Mouse (Mus musculus) liver, embryonic 11.5 days (tissue): ENCODE results near the gene Mgarp. TPM values are rescaled to one million over a fixed set of nuclear protein-coding genes. Genes with fewer than 3 reads are reported as not detected.
A peak's percentile ranks its signal among the peaks of the same experiment; 100 is the strongest.
"Not testable (repeated sequence)": the region's sequence is repeated elsewhere in the genome, so short reads cannot be mapped to it uniquely, and the experiment has no call there.

ENCODE experiments used
- ATAC-seq: fragments of 200-750 bp; cut with Nextera tagmentation; replicated peaks from 2 replicates; pipeline ENCODE4 v1.8.0; 2017; ENCODE audit warnings: moderate number of reproducible peaks, mild to moderate bottlenecking, moderate TSS enrichment, moderate library complexity; ENCODE audit not compliant: low FRiP score
- DNase-seq: peaks from one replicate; pipeline ENCODE4 v3.0.0-alpha.2; 2017; ENCODE audit warnings: low spot score
- H3K27ac ChIP-seq: fragments of 300-500 bp; sonication (generic); 2 replicates; pipeline ENCODE4 v1.5.1; 2014; ENCODE audit warnings: mild to moderate bottlenecking, low read depth, low read length, control low read depth
- H3K27me3 ChIP-seq: fragments of 300-500 bp; sonication (generic); replicated peaks from 2 replicates; pipeline ENCODE4 v1.6.1; 2014; ENCODE audit warnings: low read length, mixed read lengths; ENCODE audit not compliant: control insufficient read depth, insufficient read depth
- H3K36me3 ChIP-seq: fragments of 300-500 bp; sonication (generic); 2 replicates; pipeline ENCODE4 v1.6.1; 2014; ENCODE audit warnings: mild to moderate bottlenecking, low read length, moderate library complexity, mixed read lengths; ENCODE audit not compliant: control insufficient read depth, insufficient read depth
- H3K4me1 ChIP-seq: fragments of 300-500 bp; sonication (generic); replicated peaks from 2 replicates; pipeline ENCODE4 v1.6.1; 2014; ENCODE audit warnings: low read length, mixed read lengths; ENCODE audit not compliant: control insufficient read depth, insufficient read depth
- H3K4me2 ChIP-seq: fragments of 300-500 bp; sonication (generic); 2 replicates; pipeline ENCODE4 v1.6.1; 2014; ENCODE audit warnings: mild to moderate bottlenecking, control low read depth, moderate library complexity
- H3K4me3 ChIP-seq: fragments of 300-500 bp; sonication (generic); 2 replicates; pipeline ENCODE4 v1.5.1; 2014; ENCODE audit warnings: low read depth, low read length, control low read depth
- H3K9ac ChIP-seq: fragments of 300-500 bp; sonication (generic); 2 replicates; pipeline ENCODE4 v1.6.1; 2014; ENCODE audit warnings: low read depth, low read length, control low read depth
- H3K9me3 ChIP-seq: fragments of 300-500 bp; sonication (generic); 2 replicates; pipeline ENCODE4 v1.6.1; 2016; ENCODE audit warnings: low read length, inconsistent platforms, mixed read lengths; ENCODE audit not compliant: control insufficient read depth
- WGBS: fragments of 180-500 bp; shearing (Covaris S2); extraction: QIAGEN DNeasy Blood & Tissue Kit; methylation state at CpG from one replicate; pipeline ENCODE4 v1.1.7; 2014; 5-methylcytosine and 5-hydroxymethylcytosine counted together
- polyA plus RNA-seq: library from polyadenylated mRNA; unstranded; fragments of >200 nt; fragmentation: Nextera tagmentation; extraction: Ambion mirVana; gene quantifications from 2 replicates; pipeline ENCODE4 v1.2.1, GENCODE M21; 2014

Gene Mgarp
- 4.6 and 5.2 TPM in 2 replicates for polyA plus RNA-seq

DNA sequence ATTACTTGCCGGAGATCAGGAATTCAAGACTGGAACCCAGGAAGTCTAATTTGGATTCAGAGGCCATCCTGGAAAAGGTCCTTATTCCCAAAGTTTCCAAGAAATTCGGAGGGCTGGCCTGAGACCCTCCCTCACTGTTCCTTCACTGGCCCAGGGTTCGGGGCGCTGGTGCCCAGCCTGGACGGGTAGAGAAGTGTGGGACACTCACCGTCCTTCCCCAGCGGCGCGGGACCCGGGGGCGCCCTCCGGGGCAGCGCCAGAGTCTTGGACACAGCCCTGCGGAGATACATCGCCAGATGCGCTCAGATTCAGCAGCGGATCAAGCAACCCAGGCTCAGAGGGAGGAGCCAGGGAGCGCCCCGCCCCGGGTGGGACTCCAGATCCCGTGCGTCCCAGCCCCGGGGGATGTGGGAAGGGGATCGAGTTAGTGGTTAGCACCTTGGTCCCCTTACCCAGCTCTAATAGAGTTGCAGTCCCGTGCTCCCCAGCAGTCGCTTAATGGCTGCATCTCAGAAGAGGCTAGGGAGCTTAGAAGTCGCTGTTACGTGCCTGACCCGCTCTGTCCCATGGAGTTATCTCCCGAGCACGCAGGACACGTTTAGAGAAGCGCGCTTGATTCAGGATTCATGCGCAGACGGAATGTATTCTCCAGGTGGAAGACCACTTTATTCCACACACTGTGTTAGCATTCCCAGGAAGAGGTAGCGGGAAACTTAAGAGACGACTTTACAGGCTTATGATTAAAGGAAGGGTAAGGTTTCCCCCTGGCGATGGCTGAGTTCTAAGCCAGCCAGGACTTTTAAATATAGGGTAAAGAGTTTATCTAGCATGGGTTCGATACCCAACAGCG is at the start of gene Mgarp:
Gene Mgarp (minus strand): TSS at position 520 of the 850 bp plus-strand sequence.
- 0 out of 2 replicates have a peak within 1 kb of the TSS, but pooled peaks have one; percentile 36 for H3K27ac ChIP-seq
- DNase-seq (peak; percentile 85), ATAC-seq (peak; percentile 88)
- H3K4me2 ChIP-seq = peak within 1 kb of the TSS; percentile 77
- peak within 1 kb of the TSS; percentile 64 for H3K4me3 ChIP-seq
- H3K36me3 ChIP-seq = no peaks in the 10 kb centered on the region
- H3K9ac ChIP-seq = peak within 1 kb of the TSS; percentile 71
- no peaks in the 10 kb centered on the region; the same call in 1 of the 2 replicates for H3K4me1 ChIP-seq
- H3K27me3 ChIP-seq = peaks cover 13% of the 10 kb centered on the region
- WGBS = 3% methylated on average over 41 of the region's 41 CpGs
- H3K9me3 ChIP-seq = no peaks in the 10 kb centered on the region

DNA sequence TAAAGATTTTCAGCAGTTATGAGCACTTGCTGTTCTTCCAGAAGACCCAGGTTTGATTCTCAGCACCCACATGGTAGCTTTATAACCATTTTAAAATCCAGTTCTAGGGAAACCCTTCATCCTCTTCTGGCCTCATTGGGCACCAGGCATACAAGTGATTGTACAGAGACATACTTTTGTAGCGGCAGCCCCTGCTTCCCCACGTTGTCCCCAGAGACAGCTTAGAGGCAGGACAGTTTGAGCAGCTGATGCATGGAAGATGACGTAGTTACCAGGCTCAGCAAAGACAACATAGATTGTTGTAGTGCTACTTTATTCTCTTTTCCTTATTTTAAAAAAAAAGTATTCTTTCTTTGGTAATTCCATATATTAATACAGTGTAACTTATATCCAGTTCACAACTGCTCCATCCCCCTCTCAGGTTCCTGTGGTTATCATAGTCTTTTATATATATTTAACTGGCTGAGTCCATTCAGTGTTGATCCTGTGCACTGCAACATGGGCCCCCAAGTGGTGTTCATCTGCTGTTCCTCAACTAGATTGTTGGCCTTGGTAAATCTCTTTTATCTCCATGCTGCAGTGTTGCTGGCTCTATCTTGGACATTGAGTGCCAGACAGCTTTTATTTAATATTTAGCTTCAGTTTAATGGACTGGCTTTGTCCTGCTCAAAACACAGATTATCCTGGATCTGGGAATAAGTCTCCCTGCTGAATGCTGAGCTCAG is 38.5 kb upstream of the Mgarp start:
- 85% methylated on average over 3 of the region's 3 CpGs for WGBS
- H3K9me3 ChIP-seq = no peaks in the 10 kb centered on the region
- H3K36me3 ChIP-seq = peaks cover 5% of the 10 kb centered on the region; the same call in 1 of the 2 replicates
- no peak for DNase-seq
- H3K27ac ChIP-seq = no peak overlapping the region
- no peak; the same call in 1 of the 2 replicates for ATAC-seq
- H3K4me2 ChIP-seq = no peak overlapping the region
- no peak overlapping the region for H3K4me3 ChIP-seq
- no peak overlapping the region for H3K9ac ChIP-seq
- no peaks in the 10 kb centered on the region; the same call in 1 of the 2 replicates for H3K4me1 ChIP-seq
- H3K27me3 ChIP-seq = no peaks in the 10 kb centered on the region

GRCm38 (mm10) chr3:51434364-51434763 is 37.8 kb upstream of the Mgarp start:
- not testable (repeated sequence) for H3K4me2 ChIP-seq, H3K27me3 ChIP-seq, ATAC-seq, H3K9me3 ChIP-seq, H3K36me3 ChIP-seq, H3K9ac ChIP-seq, H3K4me1 ChIP-seq, H3K27ac ChIP-seq, DNase-seq, H3K4me3 ChIP-seq
- 76% methylated on average over 5 of the region's 5 CpGs for WGBS

- H3K4me2 ChIP-seq = no peak overlapping the region
- no peak overlapping the region for H3K4me3 ChIP-seq
- no peak overlapping the region for H3K9ac ChIP-seq
- H3K4me1 ChIP-seq = peaks cover 8% of the 10 kb centered on the region
- no peak for DNase-seq
- no peaks in the 10 kb centered on the region; the same call in 1 of the 2 replicates for H3K36me3 ChIP-seq
- no peaks in the 10 kb centered on the region for H3K27me3 ChIP-seq
- ATAC-seq = no peak
- no peak overlapping the region for H3K27ac ChIP-seq
- no peaks in the 10 kb centered on the region for H3K9me3 ChIP-seq
Observed at GRCm38 (mm10) chr3:51425394-51425793, 28.9 kb upstream of the Mgarp start.

- Histone ChIP-seq H3K9me3 (no peaks in the 10 kb centered on the region), H3K9ac (no peak overlapping the region), H3K27ac (no peak overlapping the region), H3K4me2 (no peak overlapping the region), H3K4me3 (no peak overlapping the region), H3K27me3 (no peaks in the 10 kb centered on the region), H3K36me3 (no peaks in the 10 kb centered on the region; the same call in 1 of the 2 replicates), H3K4me1 (peaks cover 11% of the 10 kb centered on the region)
- DNase-seq = no peak
- 65% methylated on average over 3 of the region's 3 CpGs for WGBS
- no peak for ATAC-seq
Observed at GRCm38 (mm10) chr3:51421921-51422320, 25.4 kb upstream of the Mgarp start.

DNA sequence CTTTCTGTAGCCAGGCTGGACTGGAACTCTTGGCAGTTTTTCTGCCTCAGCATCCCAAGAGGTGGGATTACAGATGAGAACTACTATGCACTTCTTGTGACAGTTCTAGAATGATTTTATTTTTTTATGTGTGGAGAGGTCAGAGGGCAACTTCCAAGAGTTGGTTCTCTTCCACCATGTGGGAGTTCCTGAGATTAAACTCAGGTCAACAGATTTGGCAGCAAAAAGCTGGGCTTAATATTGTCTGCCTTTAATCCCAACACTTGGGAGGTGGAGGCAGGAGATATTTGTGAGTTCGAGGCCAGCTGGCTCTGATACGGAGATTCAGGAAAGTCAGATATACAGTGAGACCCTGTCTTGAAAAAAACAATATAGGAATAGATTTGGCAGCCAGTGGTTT is 21.4 kb upstream of the Mgarp start:
- peaks cover 26% of the 10 kb centered on the region for H3K4me1 ChIP-seq
- H3K9me3 ChIP-seq = no peaks in the 10 kb centered on the region
- ATAC-seq = no peak
- H3K27ac ChIP-seq = no peak overlapping the region
- no peak for DNase-seq
- H3K4me2 ChIP-seq = peak overlapping the region; percentile 94
- WGBS = 59% methylated on average over 2 of the region's 2 CpGs
- no peak overlapping the region for H3K9ac ChIP-seq
- peak overlapping the region; percentile 85 for H3K4me3 ChIP-seq
- no peaks in the 10 kb centered on the region for H3K27me3 ChIP-seq
- H3K36me3 ChIP-seq = no peaks in the 10 kb centered on the region; the same call in 1 of the 2 replicates

DNA sequence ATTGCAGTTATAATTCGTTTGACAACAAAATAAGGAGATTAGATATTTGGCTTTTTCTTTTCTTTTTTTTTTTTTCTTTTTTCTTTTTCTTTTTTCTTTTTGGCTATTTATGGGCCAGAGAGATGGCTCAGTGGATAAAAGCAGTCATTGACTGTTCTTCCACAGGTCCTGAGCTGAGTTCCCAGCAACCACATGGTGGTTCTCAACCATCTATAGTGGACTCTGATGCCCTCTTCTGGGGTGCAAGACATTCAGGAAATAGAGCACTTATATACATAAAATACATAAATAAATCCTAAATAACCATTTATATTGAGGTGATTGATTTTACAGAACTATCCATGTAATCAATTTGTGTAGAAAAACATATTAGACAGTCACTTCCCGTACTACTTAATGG is 20.9 kb upstream of the Mgarp start:
- peak overlapping the region; percentile 94 for H3K4me2 ChIP-seq
- H3K9me3 ChIP-seq = no peaks in the 10 kb centered on the region
- H3K4me3 ChIP-seq = peak overlapping the region; percentile 85
- H3K9ac ChIP-seq = no peak overlapping the region; the same call in 1 of the 2 replicates
- DNase-seq = no peak
- H3K27me3 ChIP-seq = no peaks in the 10 kb centered on the region
- H3K4me1 ChIP-seq = peaks cover 23% of the 10 kb centered on the region
- ATAC-seq = no peak
- no peak overlapping the region for H3K27ac ChIP-seq
- 48% methylated on average over 2 of the region's 2 CpGs for WGBS
- H3K36me3 ChIP-seq = no peaks in the 10 kb centered on the region; the same call in 1 of the 2 replicates

- Histone ChIP-seq H3K4me2 (peak overlapping the region; percentile 94), H3K9ac (peak overlapping the region; percentile 94), H3K4me3 (peak overlapping the region; percentile 85), H3K27me3 (no peaks in the 10 kb centered on the region), H3K9me3 (no peaks in the 10 kb centered on the region), H3K4me1 (peaks cover 22% of the 10 kb centered on the region), H3K36me3 (no peaks in the 10 kb centered on the region; the same call in 1 of the 2 replicates), H3K27ac (peak overlapping the region; percentile 88)
- 7% methylated on average over 8 of the region's 8 CpGs for WGBS
- DNase-seq (no peak), ATAC-seq (no peak)
Observed at GRCm38 (mm10) chr3:51417135-51417458, 20.6 kb upstream of the Mgarp start.
